Mouse (Mus musculus) kidney, adult 10 weeks (tissue): ENCODE data around the gene Pemt. TPM values are rescaled to one million over a fixed set of nuclear protein-coding genes. Genes with fewer than 3 reads are reported as not detected.

Source experiments
- polyA plus RNA-seq: library from polyadenylated mRNA; stranded (reverse); fragments of 350-450 nt; fragmentation: Illumina TruSeq; extraction: RNeasy Lipid Tissue Mini Kit (QIAGEN cat#74804); gene quantifications from one replicate; pipeline ENCODE4 v1.2.3, GENCODE M21; 2014; ENCODE audit warnings: low read depth, low replicate concordance

The Pemt gene
- polyA plus RNA-seq = not detected

GRCm38 (mm10) chr11:60046058-60046735 is at the start of gene Pemt:
Gene Pemt (minus strand): TSS chr11:60046489.

GRCm38 (mm10) chr11:59964818-59965217 is 81.5 kb downstream of the Pemt start, which contains the start of gene Rasd1:
Gene Rasd1 (minus strand): TSS chr11:59964944.

GRCm38 (mm10) chr11:59947752-59948400 is 98.4 kb downstream of the Pemt start, which contains the start of gene Med9:
Gene Med9 (plus strand): TSS chr11:59948206.

Other genes starting within 250 kb of the Pemt start
- 5.2 TPM for gene Flcn, start 236.5 kb downstream of the Pemt start, polyA plus RNA-seq
- gene Nt5m, start 207.0 kb downstream of the Pemt start, polyA plus RNA-seq = 2.5 TPM
- gene Cops3, start 206.7 kb downstream of the Pemt start, polyA plus RNA-seq = 132 TPM
- 6.8 TPM for gene Med9, start 98.3 kb downstream of the Pemt start, polyA plus RNA-seq
- gene Rasd1, start 81.5 kb downstream of the Pemt start, polyA plus RNA-seq = 1.0 TPM
- gene Rai1, start 58.5 kb upstream of the Pemt start, polyA plus RNA-seq = 1.0 TPM
- 0.28 TPM for gene Srebf1, start 176.1 kb upstream of the Pemt start, polyA plus RNA-seq